Mouse (Mus musculus) hindbrain, embryonic 14.5 days (tissue): ENCODE measurements around the gene Atp6v1fnb. TPM values are rescaled to one million over a fixed set of nuclear protein-coding genes. Genes with fewer than 3 reads are reported as not detected.

ENCODE experiments used
- ATAC-seq: fragments of 200-750 bp; cut with Nextera tagmentation; 2 replicates; pipeline ENCODE4 v1.8.0; 2017; ENCODE audit warnings: moderate number of reproducible peaks, mild to moderate bottlenecking, moderate TSS enrichment, moderate library complexity; ENCODE audit not compliant: low FRiP score
- DNase-seq: peaks from one replicate; pipeline ENCODE4 v3.0.0-alpha.2; 2015; ENCODE audit warnings: low spot score
- H3K27ac ChIP-seq: fragments of 300-500 bp; sonication (generic); 2 replicates; pipeline ENCODE4 v1.5.1; 2014; ENCODE audit warnings: mild to moderate bottlenecking, moderate library complexity
- H3K27me3 ChIP-seq: fragments of 300-500 bp; sonication (generic); 2 replicates; pipeline ENCODE4 v1.6.1; 2014; ENCODE audit warnings: mild to moderate bottlenecking, low read length, mixed read lengths; ENCODE audit not compliant: control insufficient read depth, insufficient read depth
- H3K36me3 ChIP-seq: fragments of 300-500 bp; sonication (generic); replicated peaks from 2 replicates; pipeline ENCODE4 v1.6.1; 2014; ENCODE audit not compliant: control insufficient read depth, insufficient read depth
- H3K4me1 ChIP-seq: fragments of 300-500 bp; sonication (generic); replicated peaks from 2 replicates; pipeline ENCODE4 v1.6.1; 2014; ENCODE audit warnings: antibody characterized with exemption, low read length, mixed read lengths; ENCODE audit not compliant: control insufficient read depth, insufficient read depth
- H3K4me2 ChIP-seq: fragments of 300-500 bp; sonication (generic); replicated peaks from 2 replicates; pipeline ENCODE4 v1.6.1; 2014; ENCODE audit warnings: mild to moderate bottlenecking, moderate library complexity
- H3K4me3 ChIP-seq: fragments of 300-500 bp; sonication (generic); replicated peaks from 2 replicates; pipeline ENCODE4 v1.5.1; 2014; ENCODE audit warnings: mild to moderate bottlenecking, low read length
- H3K9ac ChIP-seq: fragments of 300-500 bp; sonication (generic); 2 replicates; pipeline ENCODE4 v1.6.1; 2014
- H3K9me3 ChIP-seq: fragments of 300-500 bp; sonication (generic); 2 replicates; pipeline ENCODE4 v1.6.1; 2016; ENCODE audit warnings: low read length; ENCODE audit not compliant: control insufficient read depth
- WGBS: fragments of 180-500 bp; shearing (Covaris S2); extraction: QIAGEN DNeasy Blood & Tissue Kit; methylation state at CpG from one replicate; pipeline ENCODE4 v1.1.7; 2014; 5-methylcytosine and 5-hydroxymethylcytosine counted together
- polyA plus RNA-seq: library from polyadenylated mRNA; unstranded; fragments of >200 nt; fragmentation: Nextera tagmentation; extraction: Ambion mirVana; gene quantifications from 2 replicates; pipeline ENCODE4 v1.2.1, GENCODE M21; 2014

Gene Atp6v1fnb
- polyA plus RNA-seq, 1 experiment from 2014 or later, result not detected

DNA sequence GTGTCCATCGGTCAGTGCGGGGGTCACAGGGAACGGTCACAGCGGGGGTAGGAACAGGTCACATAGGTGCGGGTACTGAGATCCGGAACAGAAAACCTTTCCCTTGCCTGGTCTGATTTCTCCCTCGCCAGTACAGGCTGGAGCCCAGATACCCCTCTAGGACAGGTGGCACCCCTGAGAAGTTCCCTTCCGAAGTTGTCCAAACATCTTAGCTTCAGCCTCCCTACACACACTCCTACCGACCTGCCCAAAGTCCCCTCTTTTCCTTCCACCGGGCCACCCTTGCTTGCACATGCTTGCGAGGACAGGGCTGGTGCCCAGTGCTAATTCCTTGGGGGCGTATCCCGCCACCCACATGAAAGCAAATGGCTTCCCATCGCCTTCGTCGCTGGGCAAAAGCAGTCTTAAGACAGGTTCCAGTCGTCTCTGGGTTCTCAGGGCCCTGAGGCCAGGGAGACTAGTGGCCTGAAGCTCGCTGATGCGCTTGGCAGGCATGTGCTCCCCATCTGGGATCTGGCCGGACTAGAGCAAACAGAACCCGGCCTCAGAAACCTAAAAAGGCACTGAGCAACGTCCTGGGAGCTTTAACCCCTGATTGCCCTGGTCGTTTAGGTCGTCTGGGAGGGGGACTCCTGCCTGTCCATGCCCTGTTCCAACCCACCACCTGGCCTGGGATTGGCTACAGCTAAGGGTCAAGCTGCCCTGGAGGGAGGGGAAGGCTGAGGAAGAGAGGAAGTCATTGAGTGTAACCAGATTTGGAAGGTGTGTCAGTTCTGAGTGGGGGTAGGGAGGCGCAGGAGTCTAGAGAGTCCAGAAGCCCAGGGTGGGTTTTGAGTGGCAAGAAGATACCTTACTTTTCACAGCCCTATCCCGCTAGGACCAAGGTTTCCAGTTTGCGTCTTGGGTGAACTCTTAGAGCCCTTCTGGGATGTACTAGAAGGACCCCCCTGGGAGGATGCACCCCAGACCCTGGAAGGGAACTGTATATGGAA is 37.1 kb upstream of the Atp6v1fnb start:
- Histone ChIP-seq H3K36me3 (no peaks in the 10 kb centered on the region), H3K9ac (peak overlapping the region; percentile 55; the same call in 1 of the 2 replicates), H3K4me3 (peak overlapping the region; percentile 39), H3K4me1 (peaks cover 40% of the 10 kb centered on the region), H3K9me3 (no peaks in the 10 kb centered on the region), H3K27me3 (peaks cover 46% of the 10 kb centered on the region), H3K27ac (0 out of 2 replicates have a peak overlapping the region, but pooled peaks have one; percentile 82), H3K4me2 (peak overlapping the region; percentile 67)
- DNase-seq, result no peak
- WGBS, result 5% methylated on average over 27 of the region's 27 CpGs
- ATAC-seq, result no peak

DNA sequence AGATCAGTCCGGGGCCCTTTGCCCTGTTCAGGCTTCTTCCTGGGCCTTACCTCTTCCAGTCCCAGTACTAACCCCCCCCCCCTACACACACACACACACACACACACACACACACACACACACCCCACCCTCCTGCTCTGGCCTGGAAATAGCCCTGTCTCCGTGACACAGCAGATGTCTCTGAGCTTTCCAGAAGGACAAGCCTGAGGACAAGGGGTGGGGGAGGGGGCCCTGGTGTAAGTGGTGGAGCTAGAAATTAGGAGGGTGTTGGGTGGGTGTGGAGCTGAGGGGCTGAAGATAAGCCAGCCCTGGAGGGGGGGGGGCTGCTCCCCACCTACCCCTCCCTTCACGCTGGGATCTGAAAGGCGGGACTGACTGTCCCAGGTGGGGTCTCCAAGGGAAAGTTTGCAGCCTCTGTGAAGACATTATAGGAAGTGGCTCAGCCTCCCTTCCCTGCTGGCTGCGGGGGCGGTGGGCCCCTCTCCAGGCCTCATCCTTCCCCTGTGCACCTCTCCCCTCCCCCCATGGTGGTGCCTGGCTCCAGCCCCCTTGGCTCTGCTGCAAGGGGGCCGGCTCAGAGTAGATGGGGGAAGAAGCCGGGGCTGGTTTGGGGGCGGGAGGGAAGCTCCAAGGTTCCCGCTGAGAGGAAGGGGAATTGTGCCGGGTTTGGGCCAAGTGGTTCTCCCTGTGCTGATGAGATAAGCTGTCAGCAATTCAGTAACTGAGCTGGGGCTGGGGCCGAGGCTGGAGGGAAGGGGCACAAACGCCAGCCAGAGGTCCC is 36.1 kb upstream of the Atp6v1fnb start:
- ATAC-seq (peak; percentile 44), DNase-seq (peak; percentile 50)
- no peaks in the 10 kb centered on the region for H3K36me3 ChIP-seq
- peak overlapping the region; percentile 67 for H3K4me2 ChIP-seq
- peak overlapping the region; percentile 39 for H3K4me3 ChIP-seq
- H3K9ac ChIP-seq, result peak overlapping the region; percentile 16; the same call in 1 of the 2 replicates
- H3K27me3 ChIP-seq, result peaks cover 42% of the 10 kb centered on the region
- H3K9me3 ChIP-seq, result no peaks in the 10 kb centered on the region
- WGBS, result 6% methylated on average over 13 of the region's 13 CpGs
- peak overlapping the region; percentile 82 for H3K27ac ChIP-seq
- peaks cover 43% of the 10 kb centered on the region for H3K4me1 ChIP-seq

DNA sequence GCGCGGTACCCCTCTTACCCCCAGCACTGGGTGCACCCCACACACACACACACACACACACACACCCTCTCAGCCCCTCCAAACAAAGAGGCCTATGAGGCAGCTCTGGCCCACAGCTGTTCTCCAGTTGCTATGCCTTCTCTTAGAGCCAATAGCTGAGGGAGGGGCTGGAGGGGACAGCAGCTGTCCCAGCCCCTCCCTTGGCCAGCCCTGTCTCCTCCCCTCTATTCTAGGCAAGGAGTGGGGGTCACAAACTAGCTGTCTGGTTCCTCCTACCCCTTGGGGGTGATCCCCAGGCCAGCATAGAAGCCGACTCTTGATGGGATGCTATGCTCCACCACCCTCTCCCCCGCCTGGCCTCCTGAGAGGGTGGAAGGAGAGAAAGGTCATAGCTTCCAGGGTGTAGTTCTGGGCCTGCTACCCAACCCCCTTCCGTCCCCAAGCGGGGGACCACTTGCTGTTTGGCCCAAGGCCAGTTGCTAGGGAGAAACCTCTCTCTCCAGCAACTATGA is 35.2 kb upstream of the Atp6v1fnb start:
- DNase-seq (peak; percentile 52), ATAC-seq (peak; percentile 47; the same call in 1 of the 2 replicates)
- Histone ChIP-seq H3K9ac (0 out of 2 replicates have a peak overlapping the region, but pooled peaks have one; percentile 16), H3K27me3 (peaks cover 38% of the 10 kb centered on the region), H3K9me3 (no peaks in the 10 kb centered on the region), H3K4me1 (peaks cover 43% of the 10 kb centered on the region), H3K4me3 (peak overlapping the region; percentile 39; the same call in 1 of the 2 replicates), H3K4me2 (peak overlapping the region; percentile 67), H3K27ac (peak overlapping the region; percentile 82), H3K36me3 (no peaks in the 10 kb centered on the region)
- 3% methylated on average over 6 of the region's 6 CpGs for WGBS

DNA sequence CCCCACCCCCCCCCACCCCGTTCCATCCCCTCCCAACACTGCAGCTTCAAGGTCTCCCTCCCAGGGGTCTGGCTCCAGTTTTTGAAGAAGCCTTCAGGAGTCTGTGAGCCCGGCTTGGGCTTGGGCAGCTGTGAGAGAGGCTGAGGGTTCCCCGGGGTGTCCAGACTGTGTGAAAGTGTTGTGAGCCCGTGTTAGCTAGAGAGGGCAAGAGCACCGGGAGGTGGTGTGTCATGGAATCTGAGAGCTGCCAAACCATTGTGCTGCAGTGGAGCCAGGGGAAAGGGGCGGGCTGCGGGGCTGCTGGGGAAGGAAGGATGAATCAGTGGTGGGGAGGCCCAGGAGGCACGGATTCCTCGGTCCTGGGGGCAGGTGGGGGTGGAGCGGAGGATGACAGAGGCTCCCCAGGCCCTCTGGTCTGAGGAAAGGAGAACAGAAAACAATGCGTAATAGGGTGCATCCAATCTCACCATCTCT is 34.7 kb upstream of the Atp6v1fnb start:
- Histone ChIP-seq H3K9me3 (no peaks in the 10 kb centered on the region), H3K9ac (no peak overlapping the region), H3K36me3 (no peaks in the 10 kb centered on the region), H3K27ac (peak overlapping the region; percentile 60), H3K4me3 (no peak overlapping the region), H3K27me3 (peaks cover 38% of the 10 kb centered on the region), H3K4me2 (peak overlapping the region; percentile 67), H3K4me1 (peaks cover 43% of the 10 kb centered on the region)
- ATAC-seq (peak; percentile 41), DNase-seq (no peak)
- WGBS, result 2% methylated on average over 11 of the region's 11 CpGs

DNA sequence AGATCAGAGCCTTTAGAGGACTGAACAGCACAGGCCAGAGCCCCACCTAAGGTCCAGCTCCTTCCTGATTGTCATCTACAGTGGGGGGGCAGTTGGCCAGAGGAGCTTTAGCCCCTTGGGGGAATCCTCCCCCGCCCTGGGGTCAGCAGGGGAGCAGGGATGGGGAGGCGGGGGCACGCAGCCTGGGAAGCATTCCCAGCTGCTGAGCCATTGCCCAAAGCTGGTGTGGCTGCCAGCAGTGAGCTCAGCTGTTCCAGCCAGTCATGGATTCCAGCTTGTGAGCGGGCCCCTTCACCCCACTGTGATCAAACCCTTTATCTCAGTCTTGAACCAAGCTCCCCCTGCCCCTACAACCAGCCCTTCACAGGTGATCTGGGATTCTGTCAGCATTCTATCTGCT is 32.0 kb upstream of the Atp6v1fnb start:
- ATAC-seq (no peak), DNase-seq (no peak)
- Histone ChIP-seq H3K27ac (no peak overlapping the region), H3K4me3 (no peak overlapping the region), H3K4me1 (peaks cover 28% of the 10 kb centered on the region), H3K36me3 (0 out of 2 replicates have a peak, but pooled peaks cover 6% of the 10 kb centered on the region), H3K9me3 (no peaks in the 10 kb centered on the region), H3K27me3 (peaks cover 11% of the 10 kb centered on the region; the same call in 1 of the 2 replicates), H3K9ac (no peak overlapping the region), H3K4me2 (no peak overlapping the region)
- 69% methylated on average over 4 of the region's 4 CpGs for WGBS

DNA sequence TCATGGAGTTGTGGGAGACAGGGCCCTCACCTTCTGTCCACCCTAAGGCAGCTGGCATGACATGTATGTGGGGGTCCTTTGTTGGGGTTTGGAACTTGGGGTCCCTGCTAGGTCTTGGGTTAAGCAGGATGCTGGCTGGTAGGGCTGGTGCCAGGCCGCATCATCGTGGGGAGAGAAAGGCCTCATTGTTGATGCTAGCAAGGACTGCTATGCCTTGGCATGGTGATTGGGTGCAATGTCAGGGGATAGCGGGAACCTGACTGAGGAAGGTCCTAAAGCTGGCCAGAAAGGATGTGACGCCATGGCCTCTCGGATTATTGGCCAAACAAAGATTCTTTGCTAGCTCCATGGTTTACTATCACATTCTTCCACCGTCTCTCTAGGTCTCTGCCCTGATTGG is 31.4 kb upstream of the Atp6v1fnb start:
- Histone ChIP-seq H3K27ac (no peak overlapping the region), H3K36me3 (0 out of 2 replicates have a peak, but pooled peaks cover 7% of the 10 kb centered on the region), H3K4me1 (peaks cover 24% of the 10 kb centered on the region), H3K9ac (no peak overlapping the region), H3K4me3 (no peak overlapping the region), H3K4me2 (no peak overlapping the region), H3K9me3 (no peaks in the 10 kb centered on the region), H3K27me3 (peaks cover 5% of the 10 kb centered on the region; the same call in 1 of the 2 replicates)
- 93% methylated on average over 6 of the region's 6 CpGs for WGBS
- no peak for DNase-seq
- ATAC-seq, result no peak

DNA sequence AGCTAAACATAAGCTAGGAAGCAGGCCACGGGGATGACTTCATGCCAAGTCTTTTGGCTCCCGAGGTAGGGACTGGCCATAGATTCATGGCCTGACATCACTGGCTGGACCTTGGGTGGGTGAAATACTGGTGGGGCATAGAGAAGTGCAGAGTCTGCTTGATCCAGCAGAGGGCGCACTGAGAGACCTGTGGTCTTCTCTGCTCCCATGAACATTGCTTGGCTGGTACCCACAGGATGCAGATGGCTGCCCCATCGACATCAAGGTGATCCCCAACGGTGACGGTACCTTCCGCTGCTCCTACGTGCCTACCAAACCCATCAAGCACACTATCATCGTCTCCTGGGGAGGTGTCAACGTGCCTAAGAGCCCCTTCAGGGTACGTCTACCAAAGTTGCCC is 26.5 kb upstream of the Atp6v1fnb start:
- H3K9me3 ChIP-seq, result no peaks in the 10 kb centered on the region
- H3K27ac ChIP-seq, result no peak overlapping the region
- H3K4me1 ChIP-seq, result no peaks in the 10 kb centered on the region
- no peak overlapping the region for H3K4me3 ChIP-seq
- ATAC-seq, result no peak
- WGBS, result 72% methylated on average over 11 of the region's 11 CpGs
- DNase-seq, result no peak
- no peak overlapping the region for H3K9ac ChIP-seq
- no peaks in the 10 kb centered on the region for H3K27me3 ChIP-seq
- H3K36me3 ChIP-seq, result peaks cover 10% of the 10 kb centered on the region; the same call in 1 of the 2 replicates
- no peak overlapping the region for H3K4me2 ChIP-seq

DNA sequence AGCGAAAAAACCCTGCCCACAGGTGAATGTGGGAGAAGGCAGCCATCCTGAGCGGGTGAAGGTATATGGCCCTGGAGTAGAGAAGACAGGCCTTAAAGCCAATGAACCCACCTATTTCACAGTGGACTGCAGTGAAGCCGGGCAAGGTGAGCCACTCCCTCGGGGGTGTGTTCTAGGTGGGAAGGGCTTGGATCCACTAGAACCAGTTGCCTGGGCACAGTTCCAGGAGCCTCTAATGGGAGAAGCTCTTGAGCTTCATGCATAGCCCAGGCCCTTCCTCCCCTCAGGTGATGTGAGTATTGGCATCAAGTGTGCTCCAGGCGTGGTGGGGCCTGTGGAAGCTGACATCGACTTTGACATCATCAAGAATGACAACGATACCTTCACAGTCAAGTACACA is 25.9 kb upstream of the Atp6v1fnb start:
- Histone ChIP-seq H3K27ac (no peak overlapping the region), H3K4me3 (no peak overlapping the region), H3K4me2 (no peak overlapping the region), H3K27me3 (no peaks in the 10 kb centered on the region), H3K9me3 (no peaks in the 10 kb centered on the region), H3K9ac (no peak overlapping the region), H3K36me3 (peaks cover 10% of the 10 kb centered on the region; the same call in 1 of the 2 replicates), H3K4me1 (no peaks in the 10 kb centered on the region)
- WGBS, result 91% methylated on average over 7 of the region's 7 CpGs
- no peak for ATAC-seq
- DNase-seq, result no peak
